Mouse (Mus musculus): Measurements from ENCODE around the gene Sec14l1.

Sec14l1 gene

DNA sequence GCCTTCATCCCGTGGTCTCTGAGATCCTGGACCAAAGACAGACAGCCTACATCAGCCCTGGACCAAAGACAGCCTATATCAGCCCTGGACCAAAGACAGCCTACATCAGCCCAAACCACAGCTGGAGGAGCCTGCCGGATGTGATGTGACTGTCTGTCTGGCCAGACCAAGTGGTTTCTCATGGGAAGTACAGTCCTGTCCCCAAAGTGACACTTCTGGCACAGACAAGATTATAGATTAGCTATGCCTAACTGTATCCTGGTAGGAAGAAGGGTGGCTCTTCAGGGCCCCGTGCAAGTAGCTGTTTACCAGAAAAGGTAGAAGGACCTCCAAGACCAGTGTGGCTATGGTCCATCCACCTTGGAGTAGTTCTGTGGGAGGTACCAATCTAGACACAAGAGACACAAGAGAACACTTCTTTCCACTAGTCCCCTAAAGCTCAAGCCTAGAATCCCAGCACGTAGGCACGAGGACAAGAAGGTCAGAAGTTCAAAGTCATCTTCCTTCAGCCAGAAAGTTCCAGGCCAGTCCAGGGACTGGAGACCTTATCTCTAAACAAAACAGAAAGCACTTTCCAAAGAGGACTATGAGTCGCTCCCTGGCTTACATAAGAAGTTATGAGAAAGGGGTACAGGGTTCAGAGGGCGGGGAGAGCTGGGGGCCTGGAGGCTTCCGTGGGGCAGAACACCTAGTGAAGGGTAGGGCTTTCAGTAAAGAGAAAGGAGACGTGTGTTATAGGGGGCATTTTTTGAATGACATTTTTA lies 27.8 kb upstream of the Sec14l1 start:
- DNase-seq (ENCODE audit: low spot score in 2 of 2): no peak

DNA sequence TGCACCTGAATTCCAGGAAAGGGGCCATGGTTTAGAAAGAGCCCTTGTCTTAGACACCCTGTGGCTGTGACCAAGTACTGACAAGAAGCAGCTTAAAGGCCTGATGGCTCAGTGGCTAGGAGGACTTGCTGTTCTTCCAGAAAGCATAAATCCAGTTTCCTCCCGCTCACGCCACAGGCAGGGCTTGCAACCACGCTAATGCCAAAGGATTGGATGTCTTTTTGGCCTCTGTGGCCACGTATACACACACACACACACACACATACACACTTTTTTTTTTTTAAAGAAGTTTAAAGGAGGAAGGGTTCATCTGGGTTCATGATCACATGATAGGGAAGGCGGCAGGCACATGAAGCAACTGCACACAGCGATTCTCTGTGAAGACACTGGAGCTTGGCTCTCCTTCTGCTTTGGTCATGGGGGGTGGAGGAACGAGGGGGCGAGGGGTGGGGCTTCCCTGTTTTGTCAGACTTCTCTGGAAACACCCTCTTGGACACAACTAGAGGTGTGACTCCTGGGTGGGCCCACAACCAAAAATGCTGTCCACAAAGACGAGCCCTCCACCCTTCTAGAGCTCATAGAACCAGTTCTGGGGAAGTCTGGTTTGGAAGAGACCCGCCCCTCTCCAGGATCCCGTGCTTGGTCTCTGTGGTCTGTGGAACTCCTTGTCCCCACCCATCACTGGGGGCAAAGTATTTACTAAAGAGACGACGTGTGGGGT lies 26.5 kb upstream of the Sec14l1 start:
- no peak for DNase-seq (ENCODE audit: low spot score in 2 of 2)

DNA sequence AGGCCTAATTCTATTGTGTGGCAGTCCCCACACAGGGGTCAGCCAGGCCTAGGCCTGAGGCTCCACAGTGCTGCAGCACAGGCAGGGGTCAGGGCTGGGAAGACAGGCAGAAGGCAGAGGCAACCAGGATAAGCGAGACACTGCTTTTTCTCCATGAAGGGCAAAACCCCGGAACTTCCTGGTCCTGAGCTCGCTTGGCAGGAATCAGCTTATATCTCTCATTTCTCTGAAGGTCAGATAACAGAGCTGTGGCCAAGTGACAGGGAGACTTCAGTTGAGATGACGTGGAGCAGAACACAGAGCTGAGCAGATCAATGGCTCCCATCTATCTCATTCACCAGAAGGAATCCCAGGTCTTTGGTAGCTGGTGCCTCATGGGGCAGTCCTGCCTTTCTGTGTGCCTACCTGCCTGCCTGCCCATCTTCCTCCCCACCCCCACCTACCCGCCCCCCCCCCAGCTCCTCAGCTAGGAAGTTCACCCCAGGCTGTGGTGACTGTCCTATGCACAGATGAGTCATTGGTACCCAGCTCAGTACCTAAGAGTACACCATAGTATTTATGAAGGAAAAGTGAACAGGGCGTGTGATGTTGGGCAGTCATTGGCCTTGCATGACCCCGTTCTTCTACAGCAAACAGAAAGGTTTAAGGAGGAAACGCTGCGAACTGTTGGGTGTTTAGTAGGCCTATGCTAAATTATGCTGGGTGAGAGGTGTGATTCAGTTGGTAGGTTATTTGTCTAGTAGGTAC lies 25.1 kb upstream of the Sec14l1 start:
- no peak for DNase-seq (ENCODE audit: low spot score in 2 of 2)

DNA sequence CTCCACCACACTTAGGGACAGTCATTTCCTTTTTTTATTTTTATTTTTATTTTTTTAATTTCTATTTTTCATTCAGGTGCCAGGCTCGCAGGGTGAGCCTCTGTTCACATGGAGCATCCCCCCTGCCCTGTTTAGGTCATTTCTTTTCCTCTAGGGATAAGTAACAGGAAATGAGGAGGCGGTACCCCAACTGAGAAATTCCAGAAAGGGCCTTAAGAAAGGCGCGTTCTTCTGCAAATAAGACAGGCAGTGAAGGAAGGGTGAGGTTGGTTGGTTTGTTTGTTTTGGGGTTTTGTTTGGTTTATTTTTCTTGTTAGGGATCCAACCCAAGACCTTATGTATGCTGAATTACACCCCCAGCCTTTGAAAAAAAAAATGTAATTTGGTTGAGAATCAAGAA lies 23.6 kb upstream of the Sec14l1 start:
- no peak for DNase-seq (ENCODE audit: low spot score in 2 of 2)

DNA sequence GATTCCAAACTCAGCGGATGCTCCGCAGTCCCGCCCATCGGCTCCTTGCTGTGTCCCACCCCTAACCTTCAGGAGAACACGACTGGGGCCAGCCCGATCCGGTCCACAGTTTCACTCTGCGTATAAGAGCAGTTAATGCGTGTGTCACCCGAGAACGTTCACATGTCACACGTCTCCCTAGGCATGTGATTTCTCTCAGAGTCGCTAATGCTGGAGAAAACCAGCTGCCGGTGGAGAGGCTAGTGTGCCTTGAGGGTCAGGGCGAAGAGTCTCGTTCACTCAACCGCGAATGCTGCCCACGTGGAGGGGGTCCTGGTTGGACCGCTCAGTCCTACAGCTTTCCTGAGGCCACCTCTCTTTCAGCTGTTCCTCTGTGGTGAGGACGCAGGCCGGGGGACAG lies 23.1 kb upstream of the Sec14l1 start:
- no peak for DNase-seq (ENCODE audit: low spot score in 2 of 2)

DNA sequence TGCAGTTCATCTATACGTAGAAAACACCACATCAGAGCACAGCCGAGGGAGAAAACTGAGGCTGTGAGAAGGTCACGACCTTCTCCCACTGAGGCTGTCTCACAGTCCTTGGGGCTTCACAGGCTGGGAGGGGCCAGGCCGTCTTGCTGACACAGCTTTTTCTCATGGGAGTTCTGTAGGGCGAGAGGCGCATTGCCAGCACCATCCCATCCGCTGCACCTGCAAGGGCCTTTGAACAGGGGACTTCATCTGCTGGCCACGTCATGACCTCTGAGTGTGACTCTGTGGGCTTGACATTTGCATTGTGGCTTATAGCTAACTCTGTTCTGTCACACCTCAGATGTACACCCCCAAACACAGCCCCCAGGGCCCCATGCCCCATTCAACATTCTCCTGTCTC lies 22.3 kb upstream of the Sec14l1 start:
- DNase-seq (ENCODE audit: low spot score in 2 of 2): no peak

DNA sequence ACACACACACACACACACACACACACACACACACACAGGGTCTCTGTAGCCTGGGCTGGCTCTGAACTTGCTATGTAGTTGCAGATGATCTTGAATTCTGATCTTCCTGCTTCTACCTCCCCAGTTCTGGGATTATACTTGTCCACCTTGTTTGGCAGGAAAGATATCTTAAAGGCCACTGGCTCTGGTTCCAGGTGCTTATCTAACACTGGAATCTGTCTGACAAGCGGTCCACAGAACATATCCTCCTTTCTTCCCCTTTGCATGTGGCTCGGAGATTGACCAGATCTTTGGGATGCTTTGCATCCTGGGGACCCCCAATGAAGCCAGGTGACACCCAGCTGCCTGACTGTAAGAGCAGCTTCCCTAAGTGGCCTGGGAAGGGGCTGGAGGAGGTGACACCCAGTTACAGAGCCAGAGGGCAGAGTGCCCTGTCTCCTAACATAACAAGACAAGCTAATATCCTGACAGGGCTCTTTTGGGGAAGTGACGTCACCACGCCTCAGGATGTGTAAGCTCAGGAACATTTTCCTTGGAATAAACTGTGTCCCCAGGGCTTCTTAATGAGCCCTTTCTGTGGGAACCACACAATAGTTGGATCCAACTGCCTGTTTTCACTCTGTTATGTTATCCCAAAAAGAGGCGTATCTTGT lies 20.9 kb upstream of the Sec14l1 start:
- no peak for DNase-seq (ENCODE audit: low spot score in 2 of 2)

DNA sequence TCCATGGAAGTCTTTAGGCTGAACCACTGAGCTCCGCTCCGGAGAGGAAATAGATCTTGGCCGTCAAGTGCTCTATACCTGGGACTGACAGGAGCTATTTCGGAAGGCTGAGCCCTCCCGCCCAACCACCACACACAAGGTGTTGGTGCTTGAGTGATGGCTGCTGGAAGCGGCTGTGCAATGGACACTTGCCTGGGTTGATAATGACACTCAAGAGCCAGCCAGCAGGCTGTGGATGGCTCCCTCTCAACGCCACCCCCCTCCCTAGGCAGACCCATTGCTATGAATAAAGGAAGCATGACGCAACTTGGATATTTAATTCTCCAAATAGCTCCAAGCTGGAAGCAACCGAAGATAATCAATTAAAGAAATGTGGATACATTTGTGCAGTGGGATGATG lies 20.3 kb upstream of the Sec14l1 start:
- DNase-seq (ENCODE audit: low spot score in 2 of 2): no peak

DNA sequence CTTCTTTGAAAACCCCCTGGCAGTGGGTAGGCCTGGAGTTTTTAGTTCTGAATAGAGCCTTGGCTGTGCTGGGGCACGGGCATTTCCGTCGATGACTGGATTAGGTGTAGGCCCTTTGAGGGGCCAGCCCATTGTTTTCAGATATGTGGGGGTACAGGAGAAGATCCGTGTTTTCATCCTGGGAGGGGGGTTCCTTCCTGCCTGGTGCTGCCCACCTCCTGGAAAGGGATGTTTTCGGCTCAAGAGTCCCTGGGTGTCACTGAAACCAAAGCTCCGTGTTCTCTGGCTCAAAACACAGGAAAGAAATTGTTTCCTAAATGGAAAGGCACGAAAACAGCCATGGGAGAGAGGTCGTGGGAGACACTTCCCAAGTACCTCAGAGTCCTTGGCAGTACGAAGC lies 17.9 kb upstream of the Sec14l1 start:
- DNase-seq (ENCODE audit: low spot score in 2 of 2): no peak

DNA sequence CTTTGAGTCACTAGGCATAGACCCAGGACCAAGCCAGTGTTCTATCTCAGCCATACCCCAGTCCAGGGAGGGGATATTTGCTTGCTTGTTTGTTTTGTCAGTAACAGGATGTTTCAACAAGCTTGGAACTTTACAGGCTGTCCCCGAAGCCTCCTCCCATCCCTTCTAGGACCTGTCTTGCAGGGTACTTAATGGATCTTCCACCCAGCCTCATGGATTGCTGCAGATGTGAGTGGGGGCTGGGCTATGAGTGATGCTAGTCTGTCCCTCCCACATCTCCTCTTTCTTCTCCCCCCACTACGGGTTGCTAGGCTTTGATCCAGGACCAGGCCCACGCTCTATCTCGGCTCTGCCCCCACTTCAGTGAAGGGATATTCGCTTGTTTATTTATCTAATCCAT lies 16.8 kb upstream of the Sec14l1 start:
- no peak for DNase-seq (ENCODE audit: low spot score in 2 of 2)

DNA sequence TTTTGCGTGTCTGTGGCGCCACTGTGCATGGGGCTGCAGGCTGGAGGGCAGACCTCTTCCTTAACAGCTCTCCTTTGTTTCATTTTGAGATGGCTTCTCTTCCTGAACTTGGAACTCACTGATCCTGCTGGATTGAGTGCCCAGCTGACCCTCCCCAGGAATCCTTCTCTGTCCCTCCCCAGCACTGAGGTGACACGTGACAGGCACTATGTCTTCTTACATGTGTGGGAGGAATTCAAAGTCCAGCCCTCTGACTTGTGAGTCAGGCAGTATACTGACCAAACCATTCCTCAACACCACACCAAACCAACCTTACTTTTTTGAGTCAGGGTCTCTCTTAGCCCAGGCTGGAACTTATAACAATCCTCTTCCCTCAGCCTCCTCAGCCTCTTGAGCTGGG lies 16.2 kb upstream of the Sec14l1 start:
- no peak for DNase-seq (ENCODE audit: low spot score in 2 of 2)

DNA sequence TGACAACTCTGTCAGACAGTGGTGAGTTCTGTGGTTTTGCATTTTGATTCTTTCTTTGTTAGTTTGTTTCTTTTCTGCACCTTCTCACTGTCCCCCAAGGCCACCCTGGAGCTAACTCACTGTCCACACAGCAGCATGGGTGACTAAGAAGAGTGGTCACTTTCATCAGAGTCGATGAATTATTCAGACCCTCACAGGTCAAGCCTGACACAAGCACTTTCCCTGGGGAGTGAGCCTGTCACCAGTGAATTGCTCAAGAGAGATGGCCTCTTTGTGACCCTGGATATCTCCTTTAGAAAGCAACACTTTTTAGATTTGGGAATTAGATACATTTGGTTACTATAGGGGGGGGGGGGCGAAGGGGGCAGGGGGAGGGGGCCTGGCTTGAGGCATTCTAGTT lies 15.6 kb upstream of the Sec14l1 start:
- DNase-seq (ENCODE audit: low spot score in 2 of 2): no peak

DNA sequence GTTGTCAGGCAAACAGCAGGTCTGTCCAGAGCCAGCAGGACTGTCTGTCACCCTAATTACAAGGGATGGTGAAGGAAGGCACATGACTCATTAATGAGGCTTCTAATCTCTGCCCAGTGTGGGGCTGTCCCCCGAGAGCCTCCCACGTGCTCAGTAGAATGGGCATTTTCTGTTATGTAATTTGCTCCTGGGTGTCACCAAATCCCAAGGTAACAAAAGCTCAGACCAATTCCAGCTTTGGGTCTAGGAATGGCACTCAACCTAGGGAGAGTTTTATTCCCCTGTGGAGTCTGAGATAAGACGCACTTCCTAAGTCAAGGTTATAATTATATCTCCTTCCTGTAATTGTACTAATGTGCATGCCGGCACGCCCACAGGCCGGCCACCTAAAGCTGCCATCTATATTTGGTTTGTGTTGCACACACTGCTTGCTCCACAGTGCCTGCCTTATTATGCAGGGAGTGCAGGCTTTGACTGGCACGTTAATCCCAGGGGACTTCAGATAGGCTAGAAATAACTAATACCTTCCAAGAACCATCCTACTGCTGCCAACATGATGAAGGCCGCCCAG lies 13.5 kb upstream of the Sec14l1 start:
- DNase-seq (ENCODE audit: low spot score in 2 of 2): no peak

DNA sequence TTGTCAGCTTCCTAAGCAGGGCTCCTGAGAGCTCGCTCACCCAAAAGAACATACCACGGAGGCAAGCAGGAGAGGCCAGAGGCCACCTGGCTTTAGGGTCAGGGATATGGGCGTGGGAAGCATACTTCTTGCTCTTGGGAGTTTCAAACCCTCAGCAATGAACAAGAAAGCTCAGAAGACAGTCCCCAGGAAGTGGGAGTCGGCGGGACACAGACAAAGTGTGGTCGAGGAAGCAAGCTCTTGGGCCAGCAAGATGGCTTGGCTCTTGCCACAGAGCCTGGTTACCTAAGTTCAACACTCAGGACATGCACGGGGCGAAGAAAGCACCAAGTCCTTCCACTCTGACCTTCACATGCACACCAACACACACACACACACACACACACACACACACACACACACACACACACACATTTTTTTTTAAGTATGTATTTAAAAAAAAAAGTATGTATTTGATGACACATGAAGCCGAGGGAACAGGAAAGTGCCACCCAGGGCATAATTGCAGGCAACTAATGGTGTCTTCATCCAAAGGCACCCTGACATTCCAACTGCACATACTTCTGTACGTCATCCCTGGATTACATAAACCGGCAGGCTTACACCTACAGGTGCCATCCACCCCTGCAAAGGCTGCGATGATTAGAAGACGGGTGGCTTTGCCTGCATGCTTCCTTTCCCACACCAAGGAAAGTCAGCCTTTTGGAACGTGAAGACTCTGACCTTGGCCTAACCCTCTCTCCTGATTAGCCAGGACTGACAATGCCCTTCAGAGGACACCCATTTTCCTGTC lies 12.8 kb upstream of the Sec14l1 start:
- peak in 1 of 2 experiments; percentile 76 for DNase-seq (ENCODE audit: low spot score in 2 of 2)

DNA sequence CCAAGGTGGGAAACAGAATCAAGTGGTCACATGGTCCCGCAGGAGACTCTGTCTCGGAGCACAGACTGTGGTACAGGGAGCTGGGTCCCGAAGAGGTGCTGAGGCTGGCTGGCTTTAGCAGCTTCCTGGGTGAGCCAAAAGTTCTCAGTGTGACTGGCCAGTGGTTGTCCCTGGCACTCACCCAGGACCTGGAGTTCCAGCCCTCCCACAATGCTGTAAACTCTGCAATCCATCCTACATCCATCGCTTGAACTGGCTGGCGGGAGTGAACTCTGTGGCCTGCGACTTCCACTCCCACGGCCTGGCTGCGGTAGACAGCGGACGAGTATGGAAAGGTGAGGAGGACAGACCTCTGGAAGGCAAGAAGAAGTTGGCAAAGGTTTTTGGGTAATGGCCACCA lies 11.4 kb upstream of the Sec14l1 start:
- no peak for DNase-seq (ENCODE audit: low spot score in 2 of 2)

DNA sequence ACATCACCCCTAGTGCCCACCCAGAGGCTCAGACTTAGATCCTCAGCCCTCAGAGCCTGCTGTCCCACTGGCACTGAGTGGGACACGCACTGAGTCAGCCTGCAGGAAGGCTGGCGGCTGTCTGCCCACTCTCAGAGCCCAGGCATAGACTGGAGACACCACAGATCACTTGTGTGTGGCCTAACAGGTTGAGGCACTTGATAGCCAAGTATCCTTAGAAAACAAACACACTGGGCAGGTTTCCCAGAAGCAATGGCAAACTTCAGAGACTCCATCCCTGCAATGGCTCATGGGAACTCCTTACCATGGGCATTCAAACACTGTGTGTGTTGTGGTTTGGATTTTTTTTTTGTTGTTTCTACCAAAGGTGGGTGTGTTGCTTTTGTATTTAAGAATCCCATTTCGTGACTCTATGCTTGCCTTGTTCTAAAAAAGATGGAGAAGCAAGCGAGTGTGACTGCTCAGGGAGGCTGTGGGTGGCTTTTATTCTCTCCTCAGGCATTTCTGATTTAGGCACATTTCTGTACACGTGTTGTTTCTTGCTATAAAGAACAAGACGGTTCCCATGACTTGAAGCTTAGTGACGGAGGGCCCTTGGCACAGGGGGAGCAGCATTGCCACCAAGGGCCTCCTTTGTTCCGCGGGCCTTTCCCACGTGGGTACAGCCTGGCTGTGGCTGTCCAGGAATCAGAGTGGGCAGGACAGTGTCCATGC lies 10.8 kb upstream of the Sec14l1 start:
- DNase-seq (ENCODE audit: low spot score in 2 of 2): no peak

DNA sequence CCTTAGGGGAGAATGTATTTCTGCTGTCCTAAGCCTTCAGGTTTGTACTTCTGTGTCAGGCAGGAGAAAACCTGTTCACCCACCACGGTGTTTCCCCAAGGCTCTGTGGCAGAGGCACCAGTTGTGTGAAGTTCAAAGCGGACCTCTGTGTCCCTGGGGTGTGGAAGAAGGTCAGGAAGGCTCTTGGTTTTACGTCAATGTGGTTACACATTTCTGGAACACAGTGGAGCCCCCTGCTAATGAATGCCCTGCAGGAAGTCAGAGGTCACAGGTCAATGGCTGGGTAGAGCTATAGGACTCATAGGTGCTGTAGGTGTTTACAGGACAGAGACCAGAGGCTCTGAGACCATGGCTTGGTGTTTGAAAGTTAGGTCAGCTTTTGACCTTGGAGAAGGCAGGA lies 9.7 kb upstream of the Sec14l1 start:
- DNase-seq (ENCODE audit: low spot score in 2 of 2): no peak

DNA sequence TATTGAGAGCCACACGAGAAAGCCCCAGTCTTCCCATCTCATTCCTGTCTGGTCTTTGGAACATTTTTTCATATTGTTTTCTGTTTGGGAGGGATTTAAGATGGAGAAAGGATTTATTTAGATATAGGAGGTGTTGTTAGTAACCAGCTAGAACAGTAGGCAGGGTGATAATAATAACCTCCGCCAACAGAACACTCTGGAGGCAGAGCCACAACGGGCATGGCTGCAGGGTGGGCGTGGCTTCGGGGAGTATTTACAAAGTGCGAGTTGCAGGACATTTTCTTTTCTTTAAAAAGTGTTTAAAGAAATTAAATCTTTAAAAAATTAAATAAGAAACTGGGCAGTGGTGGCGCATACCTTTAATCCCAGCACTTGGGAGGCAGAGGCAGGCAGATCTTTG lies 9.1 kb upstream of the Sec14l1 start:
- no peak for DNase-seq (ENCODE audit: low spot score in 2 of 2)

DNA sequence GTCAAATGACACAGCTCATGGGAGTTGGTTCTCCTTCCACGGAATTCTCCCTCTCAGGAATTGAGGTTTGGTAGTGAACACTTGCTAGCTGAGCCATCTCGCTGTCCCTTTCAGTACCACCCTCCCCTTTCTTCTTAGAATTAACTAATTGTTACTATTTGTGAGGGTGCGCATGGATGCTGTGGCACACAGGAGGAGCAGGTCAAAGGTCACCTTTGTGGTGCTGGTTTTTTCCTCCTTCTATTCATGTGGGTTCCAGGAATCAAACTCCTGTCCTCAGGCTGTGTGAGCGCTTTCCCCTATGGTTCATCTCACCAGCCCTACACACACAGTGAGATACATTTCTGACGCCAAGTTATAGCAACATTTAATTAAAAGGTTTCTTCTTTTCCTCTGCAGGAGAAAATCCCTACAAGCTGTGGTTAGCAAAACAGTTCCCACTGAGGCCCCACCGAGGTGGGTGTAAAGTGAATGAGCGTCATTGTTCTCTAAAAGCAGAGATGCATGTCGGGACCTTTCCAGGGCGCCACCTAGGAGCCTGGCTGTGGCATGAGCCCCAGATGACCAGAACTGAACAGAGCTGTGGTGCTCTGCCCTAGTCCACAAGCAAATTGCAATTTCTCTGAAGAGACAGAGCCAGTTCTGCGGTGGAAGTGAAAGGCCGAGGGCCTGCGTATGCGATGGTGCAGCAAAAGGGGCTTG lies 8.2 kb upstream of the Sec14l1 start:
- no peak for DNase-seq (ENCODE audit: low spot score in 2 of 2)

DNA sequence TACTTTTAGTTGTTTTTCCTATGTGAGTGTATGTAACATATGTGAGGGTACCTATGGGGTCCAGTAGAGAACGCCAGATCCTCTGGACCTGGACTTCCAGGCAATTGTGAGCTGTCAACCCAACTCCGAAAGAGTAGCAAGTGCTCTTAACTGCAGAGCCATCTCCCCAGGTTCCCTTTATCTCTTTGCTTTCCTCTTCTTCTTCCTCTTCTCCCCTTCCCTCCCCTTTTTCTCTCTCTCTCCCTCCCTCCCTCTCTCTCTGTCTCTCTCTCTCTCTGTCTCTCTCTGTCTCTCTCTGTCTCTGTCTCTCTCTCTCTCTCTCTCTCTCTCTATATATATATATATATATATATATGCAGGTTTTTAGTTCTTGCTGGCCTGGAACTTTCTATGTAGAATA lies 7.1 kb upstream of the Sec14l1 start:
- no peak for DNase-seq (ENCODE audit: low spot score in 2 of 2)

All from frontal cortex, postnatal 36 days (tissue).